Mouse (Mus musculus): ENCODE data around the gene Cryzl2. TPM values are rescaled to one million over a fixed set of nuclear protein-coding genes. Genes with fewer than 3 reads are reported as not detected.

Gene Cryzl2
- polyA plus RNA-seq, 1 experiment from 2014 or later, result 15.6 TPM

GRCm38 (mm10) chr1:157447142-157447541 lies 11.2 kb upstream of the Cryzl2 start:
- no peak for ATAC-seq (ENCODE audit: low read depth)
- Histone ChIP-seq H3K4me2 (ENCODE audit: low read depth, low read length) (no peak overlapping the region), H3K9ac (ENCODE audit: low read length) (no peak overlapping the region), H3K27ac (ENCODE audit: low read length) (no peak overlapping the region), H3K4me1 (replicated peaks; ENCODE audit: control insufficient read depth, insufficient read depth, low read length) (peaks cover 6% of the 10 kb centered on the region), H3K4me3 (ENCODE audit: low read length) (no peak overlapping the region), H3K27me3 (ENCODE audit: control insufficient read depth, insufficient read depth, low read depth, low read length) (no peaks in the 10 kb centered on the region), H3K9me3 (ENCODE audit: control insufficient read depth, low read length) (no peaks in the 10 kb centered on the region), H3K36me3 (ENCODE audit: control insufficient read depth, insufficient read depth, low read length) (no peaks in the 10 kb centered on the region)
- 53% methylated on average over 4 of the region's 4 CpGs for WGBS

GRCm38 (mm10) chr1:157448164-157448804 lies 10.1 kb upstream of the Cryzl2 start:
- H3K4me1 ChIP-seq (replicated peaks; ENCODE audit: control insufficient read depth, insufficient read depth, low read length), result peaks cover 2% of the 10 kb centered on the region; the same call in 1 of the 2 replicates
- WGBS, result 25% methylated on average over 7 of the region's 7 CpGs

GRCm38 (mm10) chr1:157448805-157449188 lies 9.6 kb upstream of the Cryzl2 start:
- Histone ChIP-seq H3K4me3 (ENCODE audit: low read length) (no peak overlapping the region), H3K4me2 (ENCODE audit: low read depth, low read length) (no peak overlapping the region; the same call in 1 of the 2 replicates), H3K36me3 (ENCODE audit: control insufficient read depth, insufficient read depth, low read length) (no peaks in the 10 kb centered on the region), H3K9me3 (ENCODE audit: control insufficient read depth, low read length) (no peaks in the 10 kb centered on the region), H3K4me1 (replicated peaks; ENCODE audit: control insufficient read depth, insufficient read depth, low read length) (no peaks in the 10 kb centered on the region; the same call in 1 of the 2 replicates), H3K27me3 (ENCODE audit: control insufficient read depth, insufficient read depth, low read depth, low read length) (no peaks in the 10 kb centered on the region), H3K27ac (ENCODE audit: low read length) (peak overlapping the region; percentile 75), H3K9ac (ENCODE audit: low read length) (no peak overlapping the region)
- 45% methylated on average over 5 of the region's 5 CpGs for WGBS
- no peak for ATAC-seq (ENCODE audit: low read depth)

More at GRCm38 (mm10) chr1:157448164-157448804, 10.1 kb upstream of the Cryzl2 start:
- Histone ChIP-seq H3K4me3 (ENCODE audit: low read length) (no peak overlapping the region), H3K9me3 (ENCODE audit: control insufficient read depth, low read length) (no peaks in the 10 kb centered on the region), H3K27me3 (ENCODE audit: control insufficient read depth, insufficient read depth, low read depth, low read length) (no peaks in the 10 kb centered on the region), H3K36me3 (ENCODE audit: control insufficient read depth, insufficient read depth, low read length) (no peaks in the 10 kb centered on the region), H3K27ac (ENCODE audit: low read length) (peak overlapping the region; percentile 75), H3K9ac (ENCODE audit: low read length) (no peak overlapping the region), H3K4me2 (ENCODE audit: low read depth, low read length) (no peak overlapping the region; the same call in 1 of the 2 replicates)
- peak; percentile 52; the same call in 1 of the 2 replicates for ATAC-seq (ENCODE audit: low read depth)

- Histone ChIP-seq H3K4me2 (ENCODE audit: low read depth, low read length) (peak overlapping the region; percentile 59), H3K27ac (ENCODE audit: low read length) (peak overlapping the region; percentile 68), H3K9me3 (ENCODE audit: control insufficient read depth, low read length) (no peaks in the 10 kb centered on the region), H3K27me3 (ENCODE audit: control insufficient read depth, insufficient read depth, low read depth, low read length) (no peaks in the 10 kb centered on the region), H3K4me1 (replicated peaks; ENCODE audit: control insufficient read depth, insufficient read depth, low read length) (no peaks in the 10 kb centered on the region; the same call in 1 of the 2 replicates), H3K9ac (ENCODE audit: low read length) (peak overlapping the region; percentile 52), H3K4me3 (ENCODE audit: low read length) (peak overlapping the region; percentile 31), H3K36me3 (ENCODE audit: control insufficient read depth, insufficient read depth, low read length) (no peaks in the 10 kb centered on the region)
- WGBS, result 12% methylated on average over 10 of the region's 10 CpGs
- no peak for ATAC-seq (ENCODE audit: low read depth)
Observed at GRCm38 (mm10) chr1:157449532-157449931, 8.8 kb upstream of the Cryzl2 start.

- H3K9me3 ChIP-seq (ENCODE audit: control insufficient read depth, low read length), result no peaks in the 10 kb centered on the region
- no peaks in the 10 kb centered on the region for H3K36me3 ChIP-seq (ENCODE audit: control insufficient read depth, insufficient read depth, low read length)
- no peaks in the 10 kb centered on the region; the same call in 1 of the 2 replicates for H3K4me1 ChIP-seq (replicated peaks; ENCODE audit: control insufficient read depth, insufficient read depth, low read length)
- ATAC-seq (ENCODE audit: low read depth), result peak; percentile 64
- H3K4me2 ChIP-seq (ENCODE audit: low read depth, low read length), result peak overlapping the region; percentile 59
- H3K27ac ChIP-seq (ENCODE audit: low read length), result peak overlapping the region; percentile 68
- peak overlapping the region; percentile 31 for H3K4me3 ChIP-seq (ENCODE audit: low read length)
- peak overlapping the region; percentile 52 for H3K9ac ChIP-seq (ENCODE audit: low read length)
- H3K27me3 ChIP-seq (ENCODE audit: control insufficient read depth, insufficient read depth, low read depth, low read length), result no peaks in the 10 kb centered on the region
- 7% methylated on average over 21 of the region's 21 CpGs for WGBS
Observed at GRCm38 (mm10) chr1:157449981-157450636, 8.3 kb upstream of the Cryzl2 start.

- H3K4me1 ChIP-seq (replicated peaks; ENCODE audit: control insufficient read depth, insufficient read depth, low read length), result no peaks in the 10 kb centered on the region; the same call in 1 of the 2 replicates
- ATAC-seq (ENCODE audit: low read depth), result no peak
- H3K9me3 ChIP-seq (ENCODE audit: control insufficient read depth, low read length), result no peaks in the 10 kb centered on the region
- H3K4me2 ChIP-seq (ENCODE audit: low read depth, low read length), result no peak overlapping the region
- no peak overlapping the region for H3K9ac ChIP-seq (ENCODE audit: low read length)
- no peaks in the 10 kb centered on the region for H3K27me3 ChIP-seq (ENCODE audit: control insufficient read depth, insufficient read depth, low read depth, low read length)
- no peak overlapping the region for H3K27ac ChIP-seq (ENCODE audit: low read length)
- no peaks in the 10 kb centered on the region for H3K36me3 ChIP-seq (ENCODE audit: control insufficient read depth, insufficient read depth, low read length)
- WGBS, result 68% methylated on average over 3 of the region's 3 CpGs
- H3K4me3 ChIP-seq (ENCODE audit: low read length), result no peak overlapping the region
Observed at GRCm38 (mm10) chr1:157452284-157452683, 6.1 kb upstream of the Cryzl2 start.

- Histone ChIP-seq H3K36me3 (ENCODE audit: control insufficient read depth, insufficient read depth, low read length) (no peaks in the 10 kb centered on the region), H3K9me3 (ENCODE audit: control insufficient read depth, low read length) (no peaks in the 10 kb centered on the region), H3K4me3 (ENCODE audit: low read length) (no peak overlapping the region), H3K4me2 (ENCODE audit: low read depth, low read length) (no peak overlapping the region), H3K27me3 (ENCODE audit: control insufficient read depth, insufficient read depth, low read depth, low read length) (no peaks in the 10 kb centered on the region), H3K4me1 (replicated peaks; ENCODE audit: control insufficient read depth, insufficient read depth, low read length) (no peaks in the 10 kb centered on the region; the same call in 1 of the 2 replicates), H3K9ac (ENCODE audit: low read length) (no peak overlapping the region), H3K27ac (ENCODE audit: low read length) (no peak overlapping the region)
- 81% methylated on average over 5 of the region's 5 CpGs for WGBS
- no peak for ATAC-seq (ENCODE audit: low read depth)
Observed at GRCm38 (mm10) chr1:157452759-157453549, 5.4 kb upstream of the Cryzl2 start.

GRCm38 (mm10) chr1:157454876-157455275 lies 3.5 kb upstream of the Cryzl2 start:
- Histone ChIP-seq H3K27me3 (ENCODE audit: control insufficient read depth, insufficient read depth, low read depth, low read length) (no peaks in the 10 kb centered on the region), H3K4me1 (replicated peaks; ENCODE audit: control insufficient read depth, insufficient read depth, low read length) (peaks cover 3% of the 10 kb centered on the region), H3K4me2 (ENCODE audit: low read depth, low read length) (no peak overlapping the region), H3K27ac (ENCODE audit: low read length) (no peak overlapping the region), H3K9ac (ENCODE audit: low read length) (no peak overlapping the region), H3K9me3 (ENCODE audit: control insufficient read depth, low read length) (no peaks in the 10 kb centered on the region), H3K4me3 (ENCODE audit: low read length) (no peak overlapping the region), H3K36me3 (ENCODE audit: control insufficient read depth, insufficient read depth, low read length) (no peaks in the 10 kb centered on the region)
- 77% methylated on average over 6 of the region's 6 CpGs for WGBS
- ATAC-seq (ENCODE audit: low read depth), result no peak

- no peak overlapping the region for H3K4me3 ChIP-seq (ENCODE audit: low read length)
- no peak overlapping the region for H3K27ac ChIP-seq (ENCODE audit: low read length)
- WGBS, result 93% methylated on average over 3 of the region's 3 CpGs
- no peak for ATAC-seq (ENCODE audit: low read depth)
- no peak overlapping the region for H3K9ac ChIP-seq (ENCODE audit: low read length)
- no peak overlapping the region for H3K4me2 ChIP-seq (ENCODE audit: low read depth, low read length)
- H3K9me3 ChIP-seq (ENCODE audit: control insufficient read depth, low read length), result no peaks in the 10 kb centered on the region
- peaks cover 3% of the 10 kb centered on the region; the same call in 1 of the 2 replicates for H3K4me1 ChIP-seq (replicated peaks; ENCODE audit: control insufficient read depth, insufficient read depth, low read length)
- no peaks in the 10 kb centered on the region for H3K27me3 ChIP-seq (ENCODE audit: control insufficient read depth, insufficient read depth, low read depth, low read length)
- H3K36me3 ChIP-seq (ENCODE audit: control insufficient read depth, insufficient read depth, low read length), result no peaks in the 10 kb centered on the region
Observed at GRCm38 (mm10) chr1:157457789-157458188, 588 bp upstream of the Cryzl2 start.

Data from lung, embryonic 16.5 days (tissue).